Mouse (Mus musculus) liver, embryonic 11.5 days (tissue): ENCODE data around the gene Snd1. TPM values are rescaled to one million over a fixed set of nuclear protein-coding genes. Genes with fewer than 3 reads are reported as not detected.

Experiments used
- ATAC-seq: fragments of 200-750 bp; cut with Nextera tagmentation; replicated peaks from 2 replicates; pipeline ENCODE4 v1.8.0; 2017; ENCODE audit warnings: moderate number of reproducible peaks, mild to moderate bottlenecking, moderate TSS enrichment, moderate library complexity; ENCODE audit not compliant: low FRiP score
- DNase-seq: peaks from one replicate; pipeline ENCODE4 v3.0.0-alpha.2; 2017; ENCODE audit warnings: low spot score
- H3K27ac ChIP-seq: fragments of 300-500 bp; sonication (generic); 2 replicates; pipeline ENCODE4 v1.5.1; 2014; ENCODE audit warnings: mild to moderate bottlenecking, low read depth, low read length, control low read depth
- H3K27me3 ChIP-seq: fragments of 300-500 bp; sonication (generic); replicated peaks from 2 replicates; pipeline ENCODE4 v1.6.1; 2014; ENCODE audit warnings: low read length, mixed read lengths; ENCODE audit not compliant: control insufficient read depth, insufficient read depth
- H3K36me3 ChIP-seq: fragments of 300-500 bp; sonication (generic); 2 replicates; pipeline ENCODE4 v1.6.1; 2014; ENCODE audit warnings: mild to moderate bottlenecking, low read length, moderate library complexity, mixed read lengths; ENCODE audit not compliant: control insufficient read depth, insufficient read depth
- H3K4me1 ChIP-seq: fragments of 300-500 bp; sonication (generic); replicated peaks from 2 replicates; pipeline ENCODE4 v1.6.1; 2014; ENCODE audit warnings: low read length, mixed read lengths; ENCODE audit not compliant: control insufficient read depth, insufficient read depth
- H3K4me2 ChIP-seq: fragments of 300-500 bp; sonication (generic); 2 replicates; pipeline ENCODE4 v1.6.1; 2014; ENCODE audit warnings: mild to moderate bottlenecking, control low read depth, moderate library complexity
- H3K4me3 ChIP-seq: fragments of 300-500 bp; sonication (generic); 2 replicates; pipeline ENCODE4 v1.5.1; 2014; ENCODE audit warnings: low read depth, low read length, control low read depth
- H3K9ac ChIP-seq: fragments of 300-500 bp; sonication (generic); 2 replicates; pipeline ENCODE4 v1.6.1; 2014; ENCODE audit warnings: low read depth, low read length, control low read depth
- H3K9me3 ChIP-seq: fragments of 300-500 bp; sonication (generic); 2 replicates; pipeline ENCODE4 v1.6.1; 2016; ENCODE audit warnings: low read length, inconsistent platforms, mixed read lengths; ENCODE audit not compliant: control insufficient read depth
- WGBS: fragments of 180-500 bp; shearing (Covaris S2); extraction: QIAGEN DNeasy Blood & Tissue Kit; methylation state at CpG from one replicate; pipeline ENCODE4 v1.1.7; 2014; 5-methylcytosine and 5-hydroxymethylcytosine counted together
- polyA plus RNA-seq: library from polyadenylated mRNA; unstranded; fragments of >200 nt; fragmentation: Nextera tagmentation; extraction: Ambion mirVana; gene quantifications from 2 replicates; pipeline ENCODE4 v1.2.1, GENCODE M21; 2014

Snd1 gene
- polyA plus RNA-seq, 1 experiment from 2014 or later = 107 TPM

DNA sequence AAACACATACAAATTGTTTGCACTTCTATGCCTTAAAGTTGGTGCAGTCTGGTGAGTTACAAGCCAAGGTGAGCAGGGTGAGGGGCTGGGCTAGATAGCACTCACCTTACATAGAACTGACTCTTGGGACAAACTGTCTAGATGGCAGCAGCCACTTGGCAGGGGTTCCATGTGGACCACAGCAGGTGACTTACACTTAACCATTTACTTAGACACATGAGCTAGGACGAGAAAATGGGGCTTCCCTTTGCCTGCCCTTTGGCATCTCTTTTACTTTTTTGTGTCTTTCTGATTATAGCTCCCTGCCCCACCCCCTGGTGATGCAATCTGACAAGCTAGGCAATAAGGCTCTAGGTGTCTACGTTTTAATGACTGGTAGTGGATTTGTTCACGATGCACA is 274.3 kb downstream of the Snd1 start:
- DNase-seq = no peak
- H3K27ac ChIP-seq = no peak overlapping the region
- ATAC-seq = no peak
- H3K9me3 ChIP-seq = no peaks in the 10 kb centered on the region
- no peak overlapping the region for H3K4me2 ChIP-seq
- no peak overlapping the region for H3K4me3 ChIP-seq
- WGBS = 77% methylated on average over 3 of the region's 3 CpGs
- peaks cover 1% of the 10 kb centered on the region; the same call in 1 of the 2 replicates for H3K4me1 ChIP-seq
- no peaks in the 10 kb centered on the region for H3K27me3 ChIP-seq
- H3K36me3 ChIP-seq = peaks cover 7% of the 10 kb centered on the region; the same call in 1 of the 2 replicates
- no peak overlapping the region for H3K9ac ChIP-seq

- Histone ChIP-seq H3K4me2 (no peak overlapping the region), H3K4me3 (no peak overlapping the region), H3K9me3 (no peaks in the 10 kb centered on the region), H3K9ac (no peak overlapping the region), H3K27ac (no peak overlapping the region), H3K27me3 (no peaks in the 10 kb centered on the region), H3K36me3 (0 out of 2 replicates have a peak, but pooled peaks cover 2% of the 10 kb centered on the region), H3K4me1 (peaks cover 3% of the 10 kb centered on the region; the same call in 1 of the 2 replicates)
- 96% methylated on average over 3 of the region's 3 CpGs for WGBS
- DNase-seq (no peak), ATAC-seq (no peak)
Observed at GRCm38 (mm10) chr6:28751186-28751585, 276.2 kb downstream of the Snd1 start.

DNA sequence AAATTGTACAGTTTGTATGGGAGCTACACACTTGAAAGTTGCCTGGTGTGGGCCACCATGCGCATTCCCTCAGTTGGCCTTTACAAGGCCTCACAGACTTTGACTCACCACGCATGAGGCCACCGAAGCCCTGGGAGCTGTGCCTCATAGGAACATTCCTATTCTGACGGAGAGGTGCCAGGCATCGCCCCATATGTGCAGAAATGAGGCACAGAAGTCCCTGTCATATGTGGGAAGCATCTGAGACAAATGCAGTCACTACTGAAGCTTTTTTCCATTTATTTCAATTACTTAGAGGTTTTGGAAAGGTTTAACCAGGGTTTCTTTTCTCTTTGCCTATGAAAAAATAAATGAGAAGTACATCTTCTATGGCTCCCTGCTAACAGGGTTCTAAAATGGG is 278.3 kb downstream of the Snd1 start:
- peaks cover 3% of the 10 kb centered on the region; the same call in 1 of the 2 replicates for H3K4me1 ChIP-seq
- no peaks in the 10 kb centered on the region for H3K27me3 ChIP-seq
- no peak overlapping the region for H3K9ac ChIP-seq
- H3K36me3 ChIP-seq = no peaks in the 10 kb centered on the region
- no peak overlapping the region for H3K27ac ChIP-seq
- DNase-seq (no peak), ATAC-seq (no peak)
- H3K4me3 ChIP-seq = no peak overlapping the region
- WGBS = 96% methylated on average over 5 of the region's 5 CpGs
- no peak overlapping the region for H3K4me2 ChIP-seq
- no peaks in the 10 kb centered on the region for H3K9me3 ChIP-seq

DNA sequence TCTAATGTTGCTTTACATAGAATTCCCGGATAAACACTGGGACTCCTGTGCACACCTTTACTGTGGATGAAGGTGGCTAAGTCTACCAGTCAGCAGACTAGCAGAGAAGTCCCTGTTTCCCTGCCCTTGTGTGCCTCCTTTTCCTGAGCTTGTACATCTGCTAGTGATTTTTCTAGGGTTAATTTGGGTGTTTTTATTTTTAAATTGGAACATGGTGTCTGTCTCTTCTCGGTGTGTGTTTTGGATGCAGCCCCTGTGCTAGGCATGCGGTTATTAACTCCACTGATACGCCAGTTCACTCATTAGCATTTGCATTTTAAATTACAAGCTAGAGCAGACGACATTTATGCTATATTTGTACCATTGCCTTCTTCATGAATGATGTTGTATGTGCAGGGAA is 278.7 kb downstream of the Snd1 start:
- Histone ChIP-seq H3K9ac (no peak overlapping the region), H3K27ac (no peak overlapping the region), H3K4me2 (no peak overlapping the region), H3K4me1 (peaks cover 3% of the 10 kb centered on the region; the same call in 1 of the 2 replicates), H3K9me3 (no peaks in the 10 kb centered on the region), H3K36me3 (no peaks in the 10 kb centered on the region), H3K27me3 (no peaks in the 10 kb centered on the region), H3K4me3 (no peak overlapping the region)
- 88% methylated on average over 5 of the region's 5 CpGs for WGBS
- DNase-seq = no peak
- no peak for ATAC-seq

GRCm38 (mm10) chr6:28754127-28754898 is 279.4 kb downstream of the Snd1 start:
- Histone ChIP-seq H3K9me3 (no peaks in the 10 kb centered on the region), H3K36me3 (no peaks in the 10 kb centered on the region), H3K4me3 (no peak overlapping the region), H3K9ac (no peak overlapping the region), H3K27ac (no peak overlapping the region), H3K4me2 (no peak overlapping the region), H3K27me3 (no peaks in the 10 kb centered on the region), H3K4me1 (peaks cover 3% of the 10 kb centered on the region; the same call in 1 of the 2 replicates)
- no peak for DNase-seq
- 78% methylated on average over 6 of the region's 6 CpGs for WGBS
- ATAC-seq = peak; percentile 78; the same call in 1 of the 2 replicates

DNA sequence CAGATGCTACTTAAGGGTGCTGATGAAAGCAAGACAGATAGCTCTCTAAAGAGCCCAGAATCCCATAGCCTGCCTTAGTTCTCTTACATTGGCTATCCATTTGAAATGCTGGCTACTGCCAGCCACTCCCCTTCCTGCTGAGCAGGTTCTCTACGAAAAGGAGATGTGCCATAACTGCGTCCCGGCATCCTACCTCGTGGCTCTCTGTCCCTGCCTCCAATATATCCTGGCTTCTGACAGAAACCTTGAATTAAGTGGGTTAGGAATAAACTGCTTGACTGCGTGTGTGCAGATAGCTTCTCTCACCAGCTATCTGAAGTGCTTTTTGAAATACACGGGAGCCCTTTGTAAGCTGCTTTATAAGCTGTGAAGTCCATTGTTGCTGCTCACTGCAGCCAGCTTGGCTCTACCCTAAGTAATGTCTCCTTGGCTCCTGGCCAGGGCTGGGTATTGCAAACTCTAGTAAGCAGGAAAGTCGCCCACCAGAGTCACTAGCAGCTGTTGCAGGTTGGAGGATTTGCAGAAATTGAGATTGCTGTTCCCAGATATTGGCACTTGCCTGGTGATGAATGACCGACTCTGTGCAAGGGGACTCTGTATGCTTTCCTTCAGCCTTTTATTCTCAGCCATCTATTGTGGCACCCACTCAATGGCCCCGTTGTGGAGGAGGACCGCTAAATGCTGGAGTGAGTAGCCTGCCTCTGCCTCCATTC is 281.5 kb downstream of the Snd1 start:
- H3K4me2 ChIP-seq = no peak overlapping the region
- no peak overlapping the region for H3K27ac ChIP-seq
- no peaks in the 10 kb centered on the region for H3K9me3 ChIP-seq
- no peak overlapping the region for H3K4me3 ChIP-seq
- ATAC-seq = no peak
- WGBS = 87% methylated on average over 10 of the region's 10 CpGs
- no peaks in the 10 kb centered on the region for H3K27me3 ChIP-seq
- no peaks in the 10 kb centered on the region for H3K36me3 ChIP-seq
- DNase-seq = no peak
- peaks cover 3% of the 10 kb centered on the region; the same call in 1 of the 2 replicates for H3K4me1 ChIP-seq
- H3K9ac ChIP-seq = no peak overlapping the region

- peaks cover 3% of the 10 kb centered on the region; the same call in 1 of the 2 replicates for H3K4me1 ChIP-seq
- H3K4me3 ChIP-seq = no peak overlapping the region
- no peaks in the 10 kb centered on the region for H3K36me3 ChIP-seq
- H3K9ac ChIP-seq = no peak overlapping the region
- no peaks in the 10 kb centered on the region for H3K27me3 ChIP-seq
- H3K4me2 ChIP-seq = no peak overlapping the region
- no peak for DNase-seq
- H3K9me3 ChIP-seq = no peaks in the 10 kb centered on the region
- no peak for ATAC-seq
- H3K27ac ChIP-seq = no peak overlapping the region
- WGBS = 86% methylated on average over 4 of the region's 4 CpGs
Observed at GRCm38 (mm10) chr6:28758293-28758692, 283.4 kb downstream of the Snd1 start.

- H3K27ac ChIP-seq = no peak overlapping the region
- H3K27me3 ChIP-seq = no peaks in the 10 kb centered on the region
- WGBS = 63% methylated on average over 3 of the region's 3 CpGs
- H3K9me3 ChIP-seq = no peaks in the 10 kb centered on the region
- DNase-seq (no peak), ATAC-seq (no peak)
- H3K4me2 ChIP-seq = no peak overlapping the region
- H3K4me3 ChIP-seq = no peak overlapping the region
- no peak overlapping the region for H3K9ac ChIP-seq
- no peaks in the 10 kb centered on the region for H3K36me3 ChIP-seq
- H3K4me1 ChIP-seq = no peaks in the 10 kb centered on the region
Observed at GRCm38 (mm10) chr6:28761728-28762127, 286.8 kb downstream of the Snd1 start.
